Mouse (Mus musculus) thymus, adult 2 months (tissue): ENCODE results near the gene Tsen54. TPM values are rescaled to one million over a fixed set of nuclear protein-coding genes. Genes with fewer than 3 reads are reported as not detected.

Source experiments
- DNase-seq: peaks from one replicate; pipeline ENCODE4 v3.0.0; 2021
- H3K27ac ChIP-seq: fragments of 200-500 bp; 2 replicates; pipeline ENCODE4 v1.5.1; 2012; ENCODE audit warnings: low read length, control low read depth; ENCODE audit not compliant: control insufficient read depth, insufficient read depth
- H3K27me3 ChIP-seq: fragments of 200-500 bp; 2 replicates; pipeline ENCODE4 v1.6.1; 2012; ENCODE audit warnings: mild to moderate bottlenecking, low read length, moderate library complexity, mixed read lengths; ENCODE audit not compliant: control insufficient read depth, insufficient read depth
- H3K36me3 ChIP-seq: fragments of 200-500 bp; 2 replicates; pipeline ENCODE4 v1.6.1; 2012; ENCODE audit warnings: mild to moderate bottlenecking, low read length, moderate library complexity; ENCODE audit not compliant: control insufficient read depth, insufficient read depth
- H3K4me1 ChIP-seq: fragments of 200-500 bp; replicated peaks from 2 replicates; pipeline ENCODE4 v1.6.1; 2012; ENCODE audit warnings: low read length; ENCODE audit not compliant: control insufficient read depth, insufficient read depth
- H3K4me3 ChIP-seq: fragments of 200-500 bp; 2 replicates; pipeline ENCODE4 v1.5.1; 2012; ENCODE audit warnings: mild to moderate bottlenecking, low read length, control low read depth, moderate library complexity; ENCODE audit not compliant: control insufficient read depth, insufficient read depth
- CTCF ChIP-seq: fragments of 200-500 bp; IDR thresholded peaks from 2 replicates; pipeline ENCODE4 v1.5.1; 2012; ENCODE audit warnings: mild to moderate bottlenecking, control low read depth, low read length, moderate library complexity, borderline replicate concordance; ENCODE audit not compliant: control insufficient read depth, poor library complexity, insufficient read depth; ENCODE audit errors: extremely low read depth
- POLR2A ChIP-seq: fragments of 200-500 bp; IDR thresholded peaks from 2 replicates; pipeline ENCODE4 v1.6.1; 2012; ENCODE audit warnings: mild to moderate bottlenecking, low read length, control low read depth, moderate library complexity; ENCODE audit not compliant: control insufficient read depth, poor library complexity, insufficient read depth; ENCODE audit errors: extremely low read depth
- WGBS: fragments of 180-500 bp; shearing (Covaris S2); methylation state at CpG from one replicate; pipeline ENCODE4 v1.1.7; 2018; 5-methylcytosine and 5-hydroxymethylcytosine counted together
- polyA plus RNA-seq: library from polyadenylated mRNA; depleted of rRNA; stranded (reverse); fragments of >200 nt; gene quantifications from 2 replicates; pipeline ENCODE4 v1.2.3, GENCODE M21; 2012

Tsen54 gene
- polyA plus RNA-seq, 1 experiment, result 34.3 TPM

- peaks cover 16% of the 10 kb centered on the region for H3K4me1 ChIP-seq
- no peak for DNase-seq
- H3K4me3 ChIP-seq, result no peak overlapping the region
- 51% methylated on average over 10 of the region's 10 CpGs for WGBS
- H3K36me3 ChIP-seq, result no peaks in the 10 kb centered on the region
- TF ChIP-seq POLR2A, result no peak
- no peak for TF ChIP-seq CTCF
- no peak overlapping the region for H3K27ac ChIP-seq
- H3K27me3 ChIP-seq, result no peaks in the 10 kb centered on the region
Measured at GRCm38 (mm10) chr11:115808696-115809310, 5.7 kb upstream of the Tsen54 start.

- Histone ChIP-seq H3K4me3 (no peak overlapping the region), H3K27ac (no peak overlapping the region), H3K27me3 (no peaks in the 10 kb centered on the region), H3K4me1 (peaks cover 17% of the 10 kb centered on the region), H3K36me3 (no peaks in the 10 kb centered on the region)
- TF ChIP-seq CTCF, result no peak
- no peak for TF ChIP-seq POLR2A
- 93% methylated on average over 8 of the region's 8 CpGs for WGBS
- no peak for DNase-seq
Measured at GRCm38 (mm10) chr11:115809311-115809781, 5.2 kb upstream of the Tsen54 start.

GRCm38 (mm10) chr11:115810377-115810776 lies 4.1 kb upstream of the Tsen54 start:
- Histone ChIP-seq H3K36me3 (no peaks in the 10 kb centered on the region), H3K27ac (no peak overlapping the region), H3K4me3 (no peak overlapping the region), H3K4me1 (peaks cover 23% of the 10 kb centered on the region), H3K27me3 (no peaks in the 10 kb centered on the region)
- DNase-seq, result no peak
- TF ChIP-seq POLR2A, result no peak
- TF ChIP-seq CTCF, result 0 out of 2 replicates have a peak, but pooled peaks have one; percentile 12
- 91% methylated on average over 14 of the region's 14 CpGs for WGBS

DNA sequence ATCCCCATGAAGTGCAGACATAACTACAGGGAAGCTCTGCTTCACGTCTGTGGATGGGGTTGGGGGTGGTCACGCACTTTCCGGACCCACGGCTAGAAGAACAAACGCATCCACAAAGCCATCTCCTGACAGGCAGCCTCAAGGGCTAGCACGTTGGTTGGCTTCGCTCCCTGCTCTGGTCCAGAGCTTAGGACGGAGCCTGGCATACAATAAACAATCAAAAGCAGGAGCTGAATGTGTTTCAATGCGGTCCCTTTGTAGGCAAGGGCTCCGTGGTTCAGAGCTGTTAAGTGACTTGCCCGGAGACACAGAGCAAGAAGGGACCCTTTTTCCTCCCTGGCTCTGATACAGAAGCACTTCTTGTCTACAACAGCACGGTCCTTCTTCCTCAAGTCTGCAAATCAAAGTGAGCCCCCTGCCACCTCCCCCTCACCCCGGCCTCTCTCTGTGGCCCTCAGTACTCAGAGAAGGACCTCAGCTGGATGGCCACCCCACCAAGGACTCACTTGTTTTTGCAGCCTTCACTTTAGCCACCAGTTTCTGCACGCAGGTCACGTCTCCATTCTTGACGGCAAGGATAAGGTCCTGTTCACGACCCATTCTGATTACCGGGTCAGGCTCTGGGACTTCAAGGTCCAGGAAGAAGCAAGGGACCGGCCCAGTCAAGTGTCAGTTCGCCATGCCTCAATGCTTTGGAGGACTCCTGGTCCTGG lies 3.0 kb upstream of the Tsen54 start:
- no peak overlapping the region for H3K27ac ChIP-seq
- H3K4me3 ChIP-seq, result no peak overlapping the region
- no peaks in the 10 kb centered on the region for H3K27me3 ChIP-seq
- WGBS, result 94% methylated on average over 20 of the region's 20 CpGs
- DNase-seq, result no peak
- H3K36me3 ChIP-seq, result no peaks in the 10 kb centered on the region
- TF ChIP-seq POLR2A, result no peak
- H3K4me1 ChIP-seq, result peaks cover 27% of the 10 kb centered on the region

DNA sequence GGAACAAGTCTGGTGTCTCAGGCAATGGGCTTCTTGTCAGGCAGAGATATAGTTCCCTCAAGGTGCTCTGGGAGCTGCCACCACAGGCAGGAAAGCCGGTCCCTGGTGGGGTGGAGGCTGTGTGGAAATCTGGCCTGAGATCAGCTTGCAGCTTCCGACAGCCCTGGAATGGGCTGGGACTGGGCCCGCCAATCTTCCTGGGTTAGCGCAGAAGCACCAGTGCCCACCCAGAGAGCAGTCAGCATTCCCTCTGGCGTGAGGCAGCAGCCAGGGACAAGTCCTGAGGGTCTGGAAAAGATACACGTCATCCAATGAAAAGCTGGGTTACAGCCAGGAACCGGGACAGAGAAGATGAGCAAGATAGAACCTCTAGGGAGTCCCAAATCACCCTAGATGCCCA lies 2.4 kb upstream of the Tsen54 start:
- peaks cover 27% of the 10 kb centered on the region for H3K4me1 ChIP-seq
- no peak for TF ChIP-seq POLR2A
- no peak for TF ChIP-seq CTCF
- H3K36me3 ChIP-seq, result no peaks in the 10 kb centered on the region
- H3K4me3 ChIP-seq, result no peak overlapping the region
- H3K27me3 ChIP-seq, result no peaks in the 10 kb centered on the region
- DNase-seq, result no peak
- 86% methylated on average over 7 of the region's 7 CpGs for WGBS
- H3K27ac ChIP-seq, result no peak overlapping the region

- Histone ChIP-seq H3K4me1 (peaks cover 27% of the 10 kb centered on the region), H3K27ac (no peak overlapping the region)
Measured at GRCm38 (mm10) chr11:115812533-115813420, 1.7 kb upstream of the Tsen54 start.

More at GRCm38 (mm10) chr11:115812533-115813420, 1.7 kb upstream of the Tsen54 start:
- TF ChIP-seq POLR2A, result no peak
- Histone ChIP-seq H3K27me3 (no peaks in the 10 kb centered on the region), H3K4me3 (peak overlapping the region; percentile 54), H3K36me3 (no peaks in the 10 kb centered on the region)
- 17% methylated on average over 28 of the region's 28 CpGs for WGBS
- DNase-seq, result no peak
